8 mouse cellular contexts compared by ENCODE assay signal in genomic region chr4:129555421-129555861, GRCm38 (mm10). TPM values are rescaled to one million over a fixed set of nuclear protein-coding genes. Genes with fewer than 3 reads are reported as not detected.
DNase-seq lines count a peak whose midpoint lies in the region.

No protein-coding gene starts in this region.

- intact Hi-C loops in heart, postnatal 36 days (cut with DNase I): no loop called here

- WGBS in large intestine, adult 2 months: 9% methylated on average over 16 of the region's 16 CpGs

- peak; percentile 78 for DNase-seq in B cell, adult 2 months
- peak; percentile 85 for DNase-seq in adrenal gland, postnatal 10 days
- peak; percentile 66 for DNase-seq in embryo, embryonic 11 days
- DNase-seq in heart, postnatal 36 days: peak; percentile 31 to 52
- DNase-seq in large intestine, adult 2 months (ENCODE audit: low read depth, low spot score): peak; percentile 42
- DNase-seq in lung, postnatal 14 days: peak; percentile 58
- DNase-seq in ovary, postnatal 14 days (ENCODE audit: low spot score): peak; percentile 59
- DNase-seq in yolk sac, embryonic 10.5 days (ENCODE audit: low spot score): peak; percentile 18

RNA-seq across cellular contexts. Expression of gene Hdac1, which starts 12.9 kb away (rescaled TPM):
- 10 to 100 TPM; 54.5 to 59.1 TPM for total RNA-seq in adrenal gland, postnatal 10 days (2021)
- total RNA-seq in heart, postnatal 36 days (2021): 10 to 100 TPM; 17.7 to 21.1 TPM
- polyA plus RNA-seq in large intestine, adult 2 months (2012; rRNA removed): 56.6 and 67.3 TPM in 2 replicates

RNA-seq across cellular contexts. Expression of gene Lck, which starts 18.0 kb away (rescaled TPM):
- 1 to 10 TPM; 8.1 to 9.8 TPM for total RNA-seq in adrenal gland, postnatal 10 days (2021)
- total RNA-seq in heart, postnatal 36 days (2021): 1 to 10 TPM in 1 of 2 experiments, under 1 TPM in 1; 0.72 to 1.5 TPM
- polyA plus RNA-seq in large intestine, adult 2 months (2012; rRNA removed): 20.6 TPM in 2 replicates

RNA-seq across cellular contexts. Expression of gene Fam167b, which starts 22.9 kb away (rescaled TPM):
- 10 to 100 TPM; 24.4 to 28.1 TPM for total RNA-seq in adrenal gland, postnatal 10 days (2021)
- under 1 TPM; 0.46 to 1.00 TPM for total RNA-seq in heart, postnatal 36 days (2021)
- 0.57 and 0.71 TPM in 2 replicates for polyA plus RNA-seq in large intestine, adult 2 months (2012; rRNA removed)

RNA-seq across cellular contexts. Expression of gene Marcksl1, which starts 42.1 kb away (rescaled TPM):
- 10 to 100 TPM; 75.3 to 85.9 TPM for total RNA-seq in adrenal gland, postnatal 10 days (2021)
- 1 to 10 TPM; 4.4 to 5.7 TPM for total RNA-seq in heart, postnatal 36 days (2021)
- 29.3 and 50.1 TPM in 2 replicates for polyA plus RNA-seq in large intestine, adult 2 months (2012; rRNA removed)

RNA-seq across cellular contexts. Expression of gene Eif3i, which starts 45.0 kb away (rescaled TPM):
- 100 to 1,000 TPM; 192 to 198 TPM for total RNA-seq in adrenal gland, postnatal 10 days (2021)
- total RNA-seq in heart, postnatal 36 days (2021): 100 to 1,000 TPM; 125 to 129 TPM
- polyA plus RNA-seq in large intestine, adult 2 months (2012; rRNA removed): 325 and 337 TPM in 2 replicates

Comparison
In these comparisons a context has a peak if more than half of its experiments do, and no peak if none do; other contexts are left out.
1. Peak in every context shown above with its lines: DNase-seq.
2. DNase-seq: peak in every context shown above with its lines; median percentile 85 in adrenal gland, postnatal 10 days; 78 in B cell, adult 2 months; 66 in embryo, embryonic 11 days; 59 in ovary, postnatal 14 days; 58 in lung, postnatal 14 days; 42 in large intestine, adult 2 months; 42 in heart, postnatal 36 days; 18 in yolk sac, embryonic 10.5 days.
3. RNA of gene Fam167b, which starts 22.9 kb away (total RNA-seq): 24.4 to 28.1 TPM in adrenal gland, postnatal 10 days; 0.46 to 1.00 TPM in heart, postnatal 36 days; every median in the first group is over 10 times any median in the second.